Mouse (Mus musculus) adipocyte (in vitro differentiated cells): Measurements from ENCODE around the gene Chn2.

Source experiments
- DNase-seq: peaks from one replicate; pipeline ENCODE4 v3.0.0-alpha.2; 2016; ENCODE audit warnings: low spot score

The Chn2 gene

DNA sequence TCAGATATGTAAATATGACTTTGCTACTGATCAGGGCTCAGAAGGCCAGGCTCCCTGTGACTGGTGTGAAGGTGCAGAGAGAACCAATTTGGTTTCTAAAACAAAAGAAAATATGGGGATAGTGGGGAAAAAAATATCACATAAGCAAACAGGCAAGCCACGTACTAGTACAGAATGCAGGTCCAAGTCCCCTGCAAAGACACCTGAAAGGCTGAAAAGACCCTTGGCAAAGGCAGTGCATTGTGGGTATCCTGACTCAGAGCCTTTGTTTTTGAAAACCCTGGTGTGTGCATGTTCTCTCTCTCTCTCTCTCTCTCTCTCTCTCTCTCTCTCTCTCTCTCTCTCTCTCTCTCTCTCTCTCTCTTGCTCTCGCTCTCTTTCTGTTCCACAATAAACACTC lies 80.1 kb downstream of the Chn2 start:
- no peak for DNase-seq

- no peak for DNase-seq
Observed at GRCm38 (mm10) chr6:54119885-54120666, 80.7 kb downstream of the Chn2 start.

DNA sequence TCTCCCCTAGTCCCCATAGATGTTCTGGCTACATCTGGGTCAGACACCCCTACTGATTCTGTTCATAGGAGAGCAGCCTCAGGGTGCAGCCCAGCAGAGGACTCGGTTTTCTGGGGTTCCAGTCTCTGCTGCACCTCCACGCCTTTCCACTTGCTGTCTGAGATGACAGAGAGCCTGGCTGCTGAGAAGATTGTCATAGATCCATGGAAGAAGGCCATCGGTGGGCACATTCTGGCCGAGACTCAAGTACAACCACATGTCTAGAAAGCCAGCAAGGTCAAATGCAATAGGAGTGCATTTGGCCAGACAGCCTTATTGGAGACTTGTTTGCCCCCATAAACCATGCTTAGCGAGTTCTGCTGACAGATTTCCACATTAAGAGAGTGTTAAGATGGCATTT lies 81.5 kb downstream of the Chn2 start:
- no peak for DNase-seq

DNA sequence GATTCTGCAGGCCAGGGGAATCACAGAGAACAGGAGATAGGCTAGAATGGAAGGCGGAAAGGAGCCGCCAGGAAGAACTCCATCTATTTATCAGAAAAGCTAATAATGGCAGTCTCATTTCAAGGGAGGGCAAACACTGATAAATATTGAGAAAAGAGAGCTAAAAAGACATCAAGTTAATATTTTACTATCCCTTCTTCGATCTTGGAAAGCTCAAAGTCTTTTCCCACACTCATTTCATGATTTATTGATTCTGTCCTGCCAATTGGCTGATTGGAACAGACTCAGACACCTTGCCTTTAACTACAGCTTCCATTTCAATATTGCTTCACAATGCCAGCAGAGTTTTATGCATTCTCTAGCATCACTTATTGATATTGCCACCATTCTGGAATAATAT lies 85.2 kb downstream of the Chn2 start:
- no peak for DNase-seq

DNA sequence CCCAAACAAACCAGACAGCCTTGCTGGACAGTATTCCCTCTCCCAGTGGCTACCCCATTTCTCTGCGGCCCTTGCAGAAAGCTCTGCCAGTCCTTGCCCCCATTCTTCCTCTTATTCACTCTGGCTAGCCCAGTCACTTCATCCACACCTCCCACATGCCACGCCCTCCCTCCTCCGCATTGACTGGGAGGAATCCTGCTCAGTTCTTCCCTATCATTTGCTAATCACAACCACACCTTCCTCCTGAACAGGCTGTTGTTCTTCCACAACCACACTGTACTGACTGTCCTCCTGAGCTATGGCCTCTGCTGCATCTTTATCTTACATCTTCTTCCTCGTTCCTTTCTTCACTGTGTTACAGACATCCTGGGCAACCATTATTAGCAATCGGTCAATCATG lies 86.2 kb downstream of the Chn2 start:
- no peak for DNase-seq

DNA sequence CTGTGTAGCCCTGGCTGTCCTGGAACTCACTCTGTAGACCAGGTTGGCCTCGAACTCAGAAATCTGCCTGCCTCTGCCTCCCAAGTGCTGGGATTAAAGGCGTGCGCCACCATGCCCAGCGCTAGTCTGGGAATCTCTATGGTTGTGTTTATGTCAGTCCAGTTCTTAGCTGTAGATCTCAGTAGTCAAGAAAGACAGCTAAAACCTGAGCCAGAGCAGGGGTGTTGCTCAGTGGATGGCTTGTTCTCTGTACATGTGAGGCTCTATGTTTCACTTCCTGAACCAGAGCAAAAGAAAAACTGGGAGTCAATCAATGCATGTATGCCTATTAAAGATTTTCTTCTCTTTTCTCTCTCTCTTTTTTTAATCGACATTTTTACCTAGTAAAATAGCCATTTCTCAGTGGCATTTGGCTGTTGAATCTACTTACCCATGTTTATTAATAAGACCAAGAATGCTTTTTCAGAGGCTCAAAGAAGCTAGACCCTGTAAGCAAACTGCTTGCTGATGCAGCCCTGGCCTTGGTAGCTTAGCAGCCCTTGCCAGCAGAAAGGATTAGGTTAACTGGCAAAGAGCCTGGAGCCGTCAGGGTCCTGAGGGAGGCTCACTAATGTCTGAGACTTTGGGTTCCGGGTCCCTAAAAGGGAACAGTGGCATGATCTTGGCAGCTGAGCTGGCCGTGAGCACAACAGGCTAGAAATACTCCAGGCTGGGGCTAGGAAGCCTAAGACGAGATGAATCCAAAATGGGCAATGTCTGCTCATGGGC lies 87.1 kb downstream of the Chn2 start:
- no peak for DNase-seq

DNA sequence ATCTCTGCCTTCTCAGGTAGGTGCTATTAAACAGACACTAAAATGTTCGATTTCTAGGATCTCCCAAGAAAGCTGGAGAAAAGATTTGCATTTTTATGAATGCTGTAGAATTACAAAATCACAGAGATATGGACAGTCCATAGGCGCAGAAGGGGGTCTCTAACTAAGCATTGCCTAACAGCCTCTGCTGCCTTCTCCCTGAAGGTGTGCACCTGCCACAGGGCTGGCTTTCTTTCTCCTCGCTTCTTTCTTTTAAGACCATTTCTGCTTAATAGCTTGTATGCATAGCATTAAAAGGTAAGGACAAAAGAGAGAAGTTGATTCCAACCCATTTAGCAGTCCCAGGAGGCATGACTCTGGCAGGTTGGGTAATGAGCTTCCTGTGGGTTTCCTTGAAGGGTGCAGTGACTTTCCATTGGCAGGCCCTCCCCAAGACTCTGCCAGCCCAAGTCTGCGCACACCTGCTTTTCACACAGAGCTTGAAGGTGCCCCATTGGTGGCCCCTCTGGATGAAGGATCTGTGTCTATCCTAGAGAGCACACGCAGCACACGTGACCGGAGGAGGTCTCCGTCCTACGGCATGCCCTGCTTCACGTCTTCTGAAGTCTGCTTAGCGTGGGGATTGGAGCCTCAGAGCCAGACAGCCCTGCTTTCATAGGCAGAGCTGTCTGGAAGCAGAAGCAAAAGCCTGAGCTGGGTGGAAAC lies 87.8 kb downstream of the Chn2 start:
- DNase-seq: no peak

GRCm38 (mm10) chr6:54128702-54129101 lies 89.3 kb downstream of the Chn2 start:
- no peak for DNase-seq

DNA sequence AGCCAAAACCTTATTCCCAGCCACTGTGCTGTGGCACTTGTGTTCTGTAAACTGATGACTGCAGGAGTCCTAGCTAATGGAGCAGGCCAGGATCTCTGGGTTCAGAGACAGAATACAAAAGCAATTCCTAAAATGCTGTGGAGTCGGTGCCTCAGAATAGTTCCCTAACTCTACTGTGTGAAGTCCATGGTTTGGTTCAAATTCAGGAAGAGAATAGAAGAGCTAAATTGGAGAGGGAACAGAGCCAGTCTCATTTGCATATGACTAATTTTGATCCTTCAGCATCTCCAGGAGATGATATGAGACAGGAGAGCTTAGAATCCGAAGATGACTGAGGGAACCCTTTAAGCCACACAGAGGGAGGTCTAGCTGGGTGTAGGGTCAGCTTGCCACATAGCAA lies 90.2 kb downstream of the Chn2 start:
- no peak for DNase-seq

DNA sequence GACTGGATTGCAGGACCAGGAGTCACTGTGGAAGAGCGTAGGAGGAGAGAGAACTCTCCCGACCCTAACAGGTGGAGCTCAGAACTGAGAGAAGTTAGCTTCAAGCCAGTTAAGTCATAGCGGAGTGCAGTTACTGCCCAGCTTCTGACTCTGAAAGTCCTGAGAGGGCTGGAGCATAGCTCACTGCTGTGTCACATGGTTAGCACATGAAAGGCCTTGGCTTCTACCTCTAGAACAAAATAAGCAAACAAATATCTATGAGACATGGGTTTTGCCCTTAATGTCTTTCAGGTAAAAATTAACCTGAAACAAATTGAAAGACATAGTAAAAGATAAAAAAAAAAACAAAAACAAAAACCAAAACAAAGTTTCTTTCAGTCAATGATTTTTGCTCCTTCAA lies 91.5 kb downstream of the Chn2 start:
- no peak for DNase-seq

GRCm38 (mm10) chr6:54132576-54132975 lies 93.2 kb downstream of the Chn2 start:
- no peak for DNase-seq

- no peak for DNase-seq
Observed at GRCm38 (mm10) chr6:54133231-54133630, 93.9 kb downstream of the Chn2 start.

- DNase-seq: no peak
Observed at GRCm38 (mm10) chr6:54138157-54138556, 98.8 kb downstream of the Chn2 start.

GRCm38 (mm10) chr6:54140488-54140887 lies 101.1 kb downstream of the Chn2 start:
- no peak for DNase-seq

GRCm38 (mm10) chr6:54141165-54141564 lies 101.8 kb downstream of the Chn2 start:
- no peak for DNase-seq

DNA sequence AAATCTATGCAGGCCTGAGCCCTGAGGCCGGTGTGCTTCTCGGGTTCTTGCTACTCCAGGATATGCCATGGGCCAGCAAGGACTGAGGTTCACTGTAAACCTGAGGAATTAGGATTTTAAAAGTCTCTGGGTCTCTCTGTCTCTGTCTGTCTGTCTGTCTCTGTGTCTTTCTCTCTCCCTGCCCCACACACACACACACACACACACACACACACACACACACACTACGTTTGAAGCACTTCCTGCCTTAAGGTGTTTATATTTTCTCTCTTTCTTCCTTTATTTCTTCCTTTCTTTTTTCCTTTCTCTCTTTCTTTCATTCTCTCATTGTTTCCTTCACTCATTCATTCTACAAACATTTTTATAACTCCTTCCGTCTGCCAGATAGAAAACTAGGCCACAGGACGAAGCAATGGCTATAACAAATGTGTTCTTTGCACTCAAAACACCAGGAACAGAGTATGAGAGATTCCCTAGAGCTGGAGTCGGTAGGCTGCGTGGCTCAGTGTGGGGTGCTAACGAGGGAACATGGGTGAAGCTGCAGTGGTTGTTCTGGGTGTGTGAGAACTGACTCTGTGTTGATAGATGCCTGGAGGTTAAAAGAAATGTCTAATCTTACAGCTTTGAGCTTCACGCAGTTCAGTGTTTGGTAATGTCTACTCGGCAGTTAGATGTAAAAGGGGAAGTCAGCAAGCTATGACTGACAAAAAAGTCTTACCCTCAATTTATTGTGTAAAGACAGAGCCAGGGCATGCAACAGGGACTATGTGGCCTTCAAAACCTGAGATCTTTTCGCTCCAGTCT lies 103.7 kb downstream of the Chn2 start:
- no peak for DNase-seq

DNA sequence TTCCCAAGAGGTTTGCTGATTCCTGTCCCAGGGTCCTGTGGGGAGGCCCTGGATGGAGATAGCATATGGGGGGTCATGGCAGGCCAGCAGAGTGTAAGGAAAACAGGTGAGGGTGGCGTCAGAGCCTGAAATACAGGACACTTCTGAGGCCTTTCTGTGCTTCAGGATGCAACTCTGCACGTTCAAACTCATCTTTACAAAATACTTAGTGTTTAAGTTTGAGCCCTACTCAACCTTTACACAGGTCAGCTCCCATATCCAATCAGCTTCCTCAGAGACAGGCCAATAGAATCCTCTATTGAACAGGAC lies 104.3 kb downstream of the Chn2 start:
- DNase-seq: no peak

GRCm38 (mm10) chr6:54148844-54149526 lies 109.6 kb downstream of the Chn2 start:
- no peak for DNase-seq

GRCm38 (mm10) chr6:54150821-54151220 lies 111.5 kb downstream of the Chn2 start:
- no peak for DNase-seq

DNA sequence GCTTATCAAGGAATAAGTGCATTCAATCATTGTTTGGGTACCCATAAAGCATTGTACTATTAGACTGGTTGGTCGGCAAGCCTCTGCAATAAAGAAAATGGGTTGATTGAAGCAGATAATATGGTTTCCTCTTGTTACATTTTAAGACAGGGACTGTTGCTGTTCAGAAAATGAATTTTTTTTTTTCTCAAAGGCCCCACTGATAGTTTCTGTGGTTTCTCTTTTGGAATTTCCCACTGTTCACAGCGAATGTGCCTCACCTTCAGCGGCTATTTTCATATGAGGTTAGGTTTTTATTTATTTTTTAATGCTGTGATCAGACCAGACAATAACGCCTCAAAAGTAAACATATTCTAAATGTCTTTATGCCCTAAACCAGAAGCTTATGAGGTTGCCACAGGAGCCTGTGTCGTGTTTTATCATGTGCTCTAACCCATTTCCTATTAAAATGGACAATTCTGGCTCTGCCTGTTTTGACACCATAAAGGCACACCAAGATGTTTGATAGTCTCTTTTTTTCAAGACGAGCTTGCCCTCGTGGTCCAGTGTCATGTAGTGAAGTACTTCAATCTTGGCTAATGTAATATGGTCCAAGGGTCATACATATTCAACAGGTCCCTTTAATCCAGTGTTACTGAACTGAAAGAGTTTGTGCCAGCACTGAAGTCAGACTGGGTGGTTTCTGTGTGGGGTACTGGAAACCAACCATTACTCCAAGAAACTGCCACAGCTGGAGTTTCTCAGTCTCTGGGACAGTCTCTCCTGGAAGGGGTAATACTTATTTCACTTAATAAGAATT lies 112.3 kb downstream of the Chn2 start:
- no peak for DNase-seq

DNA sequence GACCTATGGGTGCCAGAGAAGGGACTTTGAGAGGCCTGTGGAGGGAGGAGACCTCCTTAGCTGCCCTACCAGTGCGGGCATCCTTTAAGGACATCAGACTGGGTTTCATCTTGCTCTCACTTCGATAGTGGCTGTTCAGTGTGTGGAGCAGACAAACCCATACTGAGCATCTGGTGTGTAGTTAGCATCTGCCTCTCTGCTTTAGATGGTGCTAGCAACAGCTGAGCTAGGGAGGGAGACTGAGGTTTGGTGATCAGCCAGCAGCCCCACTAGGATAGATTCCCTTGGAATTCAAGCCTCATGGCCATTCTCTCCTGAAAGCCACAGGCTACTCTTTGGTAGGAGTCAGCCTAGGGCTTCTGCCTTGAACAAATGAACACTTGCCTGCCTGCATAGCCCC lies 117.7 kb downstream of the Chn2 start:
- DNase-seq: no peak
